Mouse (Mus musculus): ENCODE results near the gene Mapk8ip2. TPM values are rescaled to one million over a fixed set of nuclear protein-coding genes. Genes with fewer than 3 reads are reported as not detected.

The Mapk8ip2 gene
- polyA plus RNA-seq, 1 experiment = 0.11 TPM

DNA sequence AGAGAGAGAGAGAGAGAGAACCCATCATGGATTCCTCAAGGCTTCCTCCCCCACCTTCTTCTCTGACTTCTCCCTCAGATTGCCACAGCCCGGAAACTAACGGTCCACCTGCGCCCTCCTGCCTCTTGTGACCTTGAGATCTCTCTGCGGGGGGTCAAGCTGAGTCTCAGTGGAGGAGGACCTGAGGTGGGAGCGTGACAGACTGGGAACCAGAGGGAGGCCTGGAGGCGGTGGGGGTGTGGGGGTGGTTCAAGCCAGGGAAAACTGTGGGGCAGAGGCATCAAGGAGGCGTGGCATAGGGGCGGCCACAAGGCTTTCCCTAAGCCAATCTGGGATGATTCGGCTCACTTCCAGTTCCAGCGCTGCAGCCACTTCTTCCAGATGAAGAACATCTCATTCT is 6.6 kb downstream of the Mapk8ip2 start:
- no peak overlapping the region for H3K4me3 ChIP-seq (ENCODE audit: control insufficient read depth, insufficient read depth, low read length)
- no peak for TF ChIP-seq POLR2A (IDR thresholded peaks at IDR 0.05; ENCODE audit: control insufficient read depth, extremely low read depth, insufficient read depth, low read length, poor library complexity)
- TF ChIP-seq CTCF (IDR thresholded peaks at IDR 0.05; ENCODE audit: borderline replicate concordance, control insufficient read depth, extremely low read depth, insufficient read depth, low read length, poor library complexity) = no peak
- H3K27ac ChIP-seq (ENCODE audit: control insufficient read depth, insufficient read depth, low read length) = no peak overlapping the region
- H3K36me3 ChIP-seq (ENCODE audit: control insufficient read depth, insufficient read depth, low read length) = no peaks in the 10 kb centered on the region
- no peaks in the 10 kb centered on the region; the same call in 1 of the 2 replicates for H3K27me3 ChIP-seq (ENCODE audit: control insufficient read depth, insufficient read depth, low read length)
- peaks cover 5% of the 10 kb centered on the region for H3K4me1 ChIP-seq (replicated peaks; ENCODE audit: control insufficient read depth, insufficient read depth, low read length)
- WGBS = 64% methylated on average over 10 of the region's 10 CpGs
- no peak for DNase-seq

DNA sequence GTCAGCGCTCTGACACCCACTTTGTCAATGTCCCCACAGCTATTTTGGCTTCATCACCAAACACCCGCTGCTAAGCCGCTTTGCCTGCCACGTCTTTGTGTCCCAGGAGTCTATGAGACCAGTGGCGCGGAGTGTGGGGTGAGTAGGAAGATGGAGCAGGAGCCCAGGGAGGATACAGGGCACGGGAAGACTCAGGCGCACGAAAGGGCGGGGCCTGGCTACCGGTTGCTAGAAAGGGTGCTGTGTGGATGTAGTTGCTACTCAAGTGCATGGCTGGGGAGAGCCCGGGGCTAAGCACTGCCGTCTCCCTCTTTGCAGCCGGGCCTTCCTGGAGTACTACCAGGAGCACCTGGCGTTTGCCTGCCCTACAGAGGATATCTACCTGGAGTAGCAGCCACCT is 7.6 kb downstream of the Mapk8ip2 start:
- no peak overlapping the region for H3K27ac ChIP-seq (ENCODE audit: control insufficient read depth, insufficient read depth, low read length)
- no peak overlapping the region for H3K4me3 ChIP-seq (ENCODE audit: control insufficient read depth, insufficient read depth, low read length)
- TF ChIP-seq POLR2A (IDR thresholded peaks at IDR 0.05; ENCODE audit: control insufficient read depth, extremely low read depth, insufficient read depth, low read length, poor library complexity) (no peak), CTCF (IDR thresholded peaks at IDR 0.05; ENCODE audit: borderline replicate concordance, control insufficient read depth, extremely low read depth, insufficient read depth, low read length, poor library complexity) (no peak)
- no peaks in the 10 kb centered on the region for H3K27me3 ChIP-seq (ENCODE audit: control insufficient read depth, insufficient read depth, low read length)
- H3K4me1 ChIP-seq (replicated peaks; ENCODE audit: control insufficient read depth, insufficient read depth, low read length) = peaks cover 5% of the 10 kb centered on the region
- DNase-seq = no peak
- no peaks in the 10 kb centered on the region for H3K36me3 ChIP-seq (ENCODE audit: control insufficient read depth, insufficient read depth, low read length)
- WGBS = 88% methylated on average over 15 of the region's 15 CpGs

DNA sequence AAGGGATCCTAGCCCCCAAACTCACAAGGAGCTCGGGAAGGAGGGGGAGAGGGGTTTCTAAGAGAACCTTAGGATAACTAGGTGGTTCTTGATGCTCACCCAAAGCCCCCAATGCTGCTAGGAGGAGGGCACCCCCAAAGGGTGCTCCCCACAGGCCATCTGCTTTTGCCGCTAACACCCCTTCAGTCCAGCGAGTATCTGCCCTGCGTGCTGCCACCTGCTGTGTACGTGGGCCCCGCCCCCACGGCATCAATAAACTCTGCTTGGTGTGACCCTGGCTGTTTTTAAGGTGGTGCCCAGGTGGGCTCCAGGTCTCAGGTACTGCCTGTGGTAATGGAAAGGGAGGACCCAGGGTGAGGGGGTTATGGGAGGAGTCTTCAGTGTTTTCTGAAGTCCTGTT is 8.5 kb downstream of the Mapk8ip2 start:
- WGBS = 84% methylated on average over 7 of the region's 7 CpGs
- Histone ChIP-seq H3K27ac (ENCODE audit: control insufficient read depth, insufficient read depth, low read length) (no peak overlapping the region), H3K36me3 (ENCODE audit: control insufficient read depth, insufficient read depth, low read length) (no peaks in the 10 kb centered on the region), H3K4me1 (replicated peaks; ENCODE audit: control insufficient read depth, insufficient read depth, low read length) (peaks cover 5% of the 10 kb centered on the region), H3K4me3 (ENCODE audit: control insufficient read depth, insufficient read depth, low read length) (no peak overlapping the region), H3K27me3 (ENCODE audit: control insufficient read depth, insufficient read depth, low read length) (no peaks in the 10 kb centered on the region)
- TF ChIP-seq CTCF (IDR thresholded peaks at IDR 0.05; ENCODE audit: borderline replicate concordance, control insufficient read depth, extremely low read depth, insufficient read depth, low read length, poor library complexity) (no peak), POLR2A (IDR thresholded peaks at IDR 0.05; ENCODE audit: control insufficient read depth, extremely low read depth, insufficient read depth, low read length, poor library complexity) (no peak)
- no peak for DNase-seq

DNA sequence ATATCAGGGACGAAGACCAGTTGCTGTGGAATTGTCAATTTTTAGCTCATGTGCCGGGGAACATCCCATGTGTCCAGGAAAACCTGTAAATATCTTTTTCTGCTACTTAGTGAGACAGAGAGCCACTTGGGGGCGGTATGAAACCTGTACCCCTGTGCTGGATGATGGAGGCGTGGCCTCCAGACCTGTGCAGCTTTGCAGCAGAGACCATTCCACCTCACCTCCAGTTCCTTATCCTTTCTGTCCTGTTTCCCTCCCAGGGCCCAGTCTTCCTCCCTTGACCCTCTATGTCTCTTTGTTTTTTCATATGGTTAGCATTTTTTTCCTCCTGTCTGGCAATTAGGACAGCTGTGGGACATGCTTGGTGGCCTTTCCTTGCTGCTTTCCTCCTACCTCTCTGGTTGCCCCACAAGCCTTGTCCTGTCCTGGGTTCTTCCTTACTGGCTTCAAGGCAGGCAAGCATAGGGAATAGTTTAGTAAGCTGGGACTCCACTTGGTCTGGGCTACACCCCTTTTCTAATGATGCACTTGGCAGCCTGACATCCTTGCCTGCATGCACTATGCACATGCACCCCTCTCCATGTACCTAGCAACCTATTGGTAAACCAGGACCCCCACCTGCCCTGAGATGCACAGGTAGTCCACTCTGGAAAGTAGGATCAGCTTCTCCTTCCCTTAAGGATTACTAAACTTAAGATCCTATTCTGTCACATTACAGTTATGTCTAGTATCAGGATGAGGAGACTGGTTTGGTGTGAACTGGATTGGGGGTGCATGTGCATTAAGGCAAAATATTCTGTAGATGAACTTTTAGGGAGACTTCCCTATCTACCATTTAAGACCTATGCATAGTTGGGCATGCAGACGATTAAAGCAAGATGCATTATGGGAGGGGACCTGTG is 9.9 kb downstream of the Mapk8ip2 start:
- DNase-seq = peak; percentile 27
- Histone ChIP-seq H3K27me3 (ENCODE audit: control insufficient read depth, insufficient read depth, low read length) (no peaks in the 10 kb centered on the region), H3K36me3 (ENCODE audit: control insufficient read depth, insufficient read depth, low read length) (no peaks in the 10 kb centered on the region), H3K4me1 (replicated peaks; ENCODE audit: control insufficient read depth, insufficient read depth, low read length) (peaks cover 5% of the 10 kb centered on the region), H3K27ac (ENCODE audit: control insufficient read depth, insufficient read depth, low read length) (no peak overlapping the region), H3K4me3 (ENCODE audit: control insufficient read depth, insufficient read depth, low read length) (no peak overlapping the region)
- WGBS = 42% methylated on average over 5 of the region's 5 CpGs
- TF ChIP-seq POLR2A (IDR thresholded peaks at IDR 0.05; ENCODE audit: control insufficient read depth, extremely low read depth, insufficient read depth, low read length, poor library complexity) (no peak), CTCF (IDR thresholded peaks at IDR 0.05; ENCODE audit: borderline replicate concordance, control insufficient read depth, extremely low read depth, insufficient read depth, low read length, poor library complexity) (no peak)

DNA sequence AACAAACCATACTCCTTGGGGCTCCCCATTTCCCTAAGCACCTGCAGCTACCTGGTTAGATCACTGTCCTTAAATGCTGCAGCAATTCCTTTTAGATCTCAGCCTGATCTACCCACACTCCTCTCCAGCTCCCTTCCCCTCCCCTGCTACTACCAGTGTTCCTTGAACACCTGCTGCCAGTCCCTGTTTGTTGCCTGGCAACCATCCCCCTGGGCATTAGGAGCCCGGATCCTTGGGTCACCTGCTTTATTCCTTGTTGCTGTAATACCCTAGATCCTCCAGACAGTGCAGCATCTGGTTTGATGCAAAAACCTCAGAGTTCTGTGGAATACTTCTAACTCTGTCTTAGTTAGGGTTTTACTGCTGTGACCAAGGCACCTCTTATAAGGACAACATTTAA is 11.3 kb downstream of the Mapk8ip2 start:
- H3K27me3 ChIP-seq (ENCODE audit: control insufficient read depth, insufficient read depth, low read length) = no peaks in the 10 kb centered on the region
- H3K4me1 ChIP-seq (replicated peaks; ENCODE audit: control insufficient read depth, insufficient read depth, low read length) = no peaks in the 10 kb centered on the region
- H3K36me3 ChIP-seq (ENCODE audit: control insufficient read depth, insufficient read depth, low read length) = no peaks in the 10 kb centered on the region
- H3K27ac ChIP-seq (ENCODE audit: control insufficient read depth, insufficient read depth, low read length) = no peak overlapping the region
- WGBS = 41% methylated on average over 1 of the region's 1 CpGs
- no peak overlapping the region for H3K4me3 ChIP-seq (ENCODE audit: control insufficient read depth, insufficient read depth, low read length)
- no peak for DNase-seq
- TF ChIP-seq CTCF (IDR thresholded peaks at IDR 0.05; ENCODE audit: borderline replicate concordance, control insufficient read depth, extremely low read depth, insufficient read depth, low read length, poor library complexity) (no peak), POLR2A (IDR thresholded peaks at IDR 0.05; ENCODE audit: control insufficient read depth, extremely low read depth, insufficient read depth, low read length, poor library complexity) (no peak)

DNA sequence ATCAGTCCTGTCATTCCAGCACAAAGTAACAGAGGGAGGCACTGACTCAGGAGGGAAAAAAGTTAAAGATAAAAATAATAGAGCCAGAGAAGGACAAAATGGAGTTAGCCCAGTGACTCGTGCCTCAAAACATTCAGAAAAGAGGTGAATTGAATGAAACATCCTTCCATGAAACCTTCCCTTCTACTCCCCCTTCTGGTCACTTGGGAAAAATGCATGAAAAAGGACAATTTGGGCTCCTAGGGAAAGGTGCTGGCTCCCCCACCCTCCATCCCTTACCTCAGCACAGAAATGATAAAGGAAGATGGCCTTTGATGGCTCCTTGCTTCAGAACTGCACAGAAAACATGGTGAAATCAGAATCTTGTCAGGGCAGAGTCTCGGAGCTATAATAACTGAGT is 14.9 kb downstream of the Mapk8ip2 start:
- Histone ChIP-seq H3K27ac (ENCODE audit: control insufficient read depth, insufficient read depth, low read length) (no peak overlapping the region), H3K4me1 (replicated peaks; ENCODE audit: control insufficient read depth, insufficient read depth, low read length) (no peaks in the 10 kb centered on the region), H3K4me3 (ENCODE audit: control insufficient read depth, insufficient read depth, low read length) (no peak overlapping the region), H3K27me3 (ENCODE audit: control insufficient read depth, insufficient read depth, low read length) (no peaks in the 10 kb centered on the region), H3K36me3 (ENCODE audit: control insufficient read depth, insufficient read depth, low read length) (no peaks in the 10 kb centered on the region)
- no peak for DNase-seq
- TF ChIP-seq CTCF (IDR thresholded peaks at IDR 0.05; ENCODE audit: borderline replicate concordance, control insufficient read depth, extremely low read depth, insufficient read depth, low read length, poor library complexity) (no peak), POLR2A (IDR thresholded peaks at IDR 0.05; ENCODE audit: control insufficient read depth, extremely low read depth, insufficient read depth, low read length, poor library complexity) (no peak)
- 33% methylated on average over 2 of the region's 2 CpGs for WGBS
